Mouse (Mus musculus): Measurements from ENCODE around the gene Sfxn5. TPM values are rescaled to one million over a fixed set of nuclear protein-coding genes. Genes with fewer than 3 reads are reported as not detected.

Sfxn5 gene
- total and polyA plus RNA-seq, 3 experiments = 4.2 to 5.3 (median 4.9) TPM

DNA sequence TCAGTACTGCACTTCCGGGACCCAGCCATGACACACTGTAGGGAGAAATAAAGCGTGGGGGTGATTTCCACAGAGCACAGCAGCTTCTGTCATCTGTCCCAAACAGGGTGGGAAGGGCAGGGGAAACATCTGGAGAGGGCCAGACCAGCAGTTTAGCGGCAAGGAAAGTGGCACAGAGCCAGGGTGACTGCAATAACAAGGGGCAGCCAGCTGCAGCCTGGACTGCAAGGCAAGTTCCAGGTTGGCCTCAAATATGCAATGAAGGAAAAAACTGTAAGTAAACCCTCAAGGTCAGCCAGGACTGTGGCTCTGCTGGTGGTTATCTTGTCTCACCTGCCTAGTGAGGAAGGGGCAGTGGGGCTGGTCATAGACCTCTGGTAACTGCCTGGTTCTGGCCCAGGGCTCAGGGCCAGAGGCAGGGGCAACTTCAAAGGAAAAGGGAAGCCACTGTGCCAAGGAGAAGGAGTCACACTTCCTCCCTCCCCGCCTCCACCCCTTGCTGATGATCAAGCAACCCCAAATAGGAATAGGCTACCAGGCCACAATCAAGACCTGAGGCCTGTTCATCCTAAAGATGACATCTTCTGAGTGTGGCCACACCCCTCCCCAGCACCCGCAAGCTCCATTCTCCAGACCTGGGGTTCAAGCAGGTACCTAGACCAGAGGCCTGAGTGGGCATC lies 36.1 kb upstream of the Sfxn5 start:
- WGBS = 14% methylated on average over 5 of the region's 5 CpGs
- H3K27ac ChIP-seq = peak overlapping the region; percentile 96
- peaks cover 62% of the 10 kb centered on the region for H3K4me1 ChIP-seq (ENCODE audit: control insufficient read depth, insufficient read depth, low read length)
- H3K4me3 ChIP-seq = no peak overlapping the region
- H3K79me2 ChIP-seq (replicated peaks; ENCODE audit: control insufficient read depth, insufficient read depth, low read length) = peaks cover 4% of the 10 kb centered on the region; the same call in 1 of the 2 replicates
- no peak overlapping the region for H3K9ac ChIP-seq (ENCODE audit: low read depth, low read length)
- TF ChIP-seq EP300 (IDR thresholded peaks at IDR 0.05; ENCODE audit: insufficient read depth, low read depth, low read length) = peak; percentile 82
- TF ChIP-seq CTCF (IDR thresholded peaks at IDR 0.05) = no peak
- peak; percentile 42; the same call in 1 of the 2 replicates for TF ChIP-seq POLR2A (IDR thresholded peaks at IDR 0.05; ENCODE audit: insufficient read depth, low read depth, low read length)
- DNase-seq = peak; percentile 75 to 87
- peaks cover 33% of the 10 kb centered on the region for H3K36me3 ChIP-seq (ENCODE audit: control insufficient read depth, insufficient read depth, low read length)
- no peaks in the 10 kb centered on the region for H3K27me3 ChIP-seq (ENCODE audit: control insufficient read depth, insufficient read depth, low read length)
- intact Hi-C loops (cut with DNase I) = no loop called here

DNA sequence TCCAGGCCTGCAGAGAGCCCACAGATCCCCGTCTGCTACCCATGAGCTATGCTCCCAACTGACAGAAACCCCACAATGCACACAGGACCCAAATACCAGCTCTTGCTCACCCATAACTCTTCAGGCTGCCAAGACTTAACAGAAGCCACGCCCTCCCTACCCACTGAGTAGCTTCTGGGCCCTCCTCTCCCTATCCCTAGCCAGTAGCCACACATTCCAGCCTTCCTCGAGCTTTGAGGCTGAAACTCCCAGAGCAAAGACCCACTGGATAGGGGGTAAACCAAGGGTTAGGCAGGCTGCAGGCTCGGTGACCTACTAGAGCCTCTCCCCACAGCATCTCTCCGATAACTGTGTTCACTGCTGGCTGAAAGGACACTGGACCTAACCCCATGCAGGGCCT lies 35.5 kb upstream of the Sfxn5 start:
- H3K4me3 ChIP-seq = no peak overlapping the region
- 45% methylated on average over 5 of the region's 5 CpGs for WGBS
- H3K27me3 ChIP-seq (ENCODE audit: control insufficient read depth, insufficient read depth, low read length) = no peaks in the 10 kb centered on the region
- H3K4me1 ChIP-seq (ENCODE audit: control insufficient read depth, insufficient read depth, low read length) = peaks cover 65% of the 10 kb centered on the region
- peak in 1 of 2 experiments; percentile 32 for DNase-seq
- H3K79me2 ChIP-seq (replicated peaks; ENCODE audit: control insufficient read depth, insufficient read depth, low read length) = peaks cover 3% of the 10 kb centered on the region; the same call in 1 of the 2 replicates
- TF ChIP-seq CTCF (IDR thresholded peaks at IDR 0.05) (no peak), POLR2A (IDR thresholded peaks at IDR 0.05; ENCODE audit: insufficient read depth, low read depth, low read length) (no peak), EP300 (IDR thresholded peaks at IDR 0.05; ENCODE audit: insufficient read depth, low read depth, low read length) (no peak)
- peak overlapping the region; percentile 96 for H3K27ac ChIP-seq
- intact Hi-C loops (cut with DNase I) = no loop called here
- H3K36me3 ChIP-seq (ENCODE audit: control insufficient read depth, insufficient read depth, low read length) = peaks cover 36% of the 10 kb centered on the region
- no peak overlapping the region for H3K9ac ChIP-seq (ENCODE audit: low read depth, low read length)

- Histone ChIP-seq H3K27me3 (ENCODE audit: control insufficient read depth, insufficient read depth, low read length) (no peaks in the 10 kb centered on the region), H3K36me3 (ENCODE audit: control insufficient read depth, insufficient read depth, low read length) (peaks cover 36% of the 10 kb centered on the region), H3K27ac (peak overlapping the region; percentile 96), H3K79me2 (replicated peaks; ENCODE audit: control insufficient read depth, insufficient read depth, low read length) (peaks cover 2% of the 10 kb centered on the region; the same call in 1 of the 2 replicates), H3K9ac (ENCODE audit: low read depth, low read length) (no peak overlapping the region), H3K4me1 (ENCODE audit: control insufficient read depth, insufficient read depth, low read length) (peaks cover 65% of the 10 kb centered on the region), H3K4me3 (no peak overlapping the region)
- intact Hi-C loops (cut with DNase I) = no loop called here
- 62% methylated on average over 1 of the region's 1 CpGs for WGBS
- TF ChIP-seq EP300 (IDR thresholded peaks at IDR 0.05; ENCODE audit: insufficient read depth, low read depth, low read length) (no peak), CTCF (IDR thresholded peaks at IDR 0.05) (no peak), POLR2A (IDR thresholded peaks at IDR 0.05; ENCODE audit: insufficient read depth, low read depth, low read length) (no peak)
- peak in 1 of 2 experiments; percentile 17 for DNase-seq
These were observed 34.9 kb upstream of the Sfxn5 start for GRCm38 (mm10) chr6:85368166-85368565.

GRCm38 (mm10) chr6:85366387-85366786 lies 33.2 kb upstream of the Sfxn5 start:
- Histone ChIP-seq H3K4me1 (ENCODE audit: control insufficient read depth, insufficient read depth, low read length) (peaks cover 60% of the 10 kb centered on the region), H3K27me3 (ENCODE audit: control insufficient read depth, insufficient read depth, low read length) (no peaks in the 10 kb centered on the region), H3K9ac (ENCODE audit: low read depth, low read length) (peak overlapping the region; percentile 13; the same call in 1 of the 2 replicates), H3K36me3 (ENCODE audit: control insufficient read depth, insufficient read depth, low read length) (peaks cover 37% of the 10 kb centered on the region), H3K27ac (peak overlapping the region; percentile 68), H3K79me2 (replicated peaks; ENCODE audit: control insufficient read depth, insufficient read depth, low read length) (peaks cover 2% of the 10 kb centered on the region; the same call in 1 of the 2 replicates), H3K4me3 (no peak overlapping the region)
- DNase-seq = peak in 1 of 2 experiments; percentile 42
- intact Hi-C loops (cut with DNase I) = no loop called here
- TF ChIP-seq CTCF (IDR thresholded peaks at IDR 0.05) = no peak
- no peak for TF ChIP-seq POLR2A (IDR thresholded peaks at IDR 0.05; ENCODE audit: insufficient read depth, low read depth, low read length)
- TF ChIP-seq EP300 (IDR thresholded peaks at IDR 0.05; ENCODE audit: insufficient read depth, low read depth, low read length) = no peak
- 3% methylated on average over 1 of the region's 1 CpGs for WGBS

- Histone ChIP-seq H3K4me1 (ENCODE audit: control insufficient read depth, insufficient read depth, low read length) (peaks cover 50% of the 10 kb centered on the region), H3K4me3 (no peak overlapping the region), H3K9ac (ENCODE audit: low read depth, low read length) (no peak overlapping the region)
These were observed 31.2 kb upstream of the Sfxn5 start for GRCm38 (mm10) chr6:85364439-85364838.

DNA sequence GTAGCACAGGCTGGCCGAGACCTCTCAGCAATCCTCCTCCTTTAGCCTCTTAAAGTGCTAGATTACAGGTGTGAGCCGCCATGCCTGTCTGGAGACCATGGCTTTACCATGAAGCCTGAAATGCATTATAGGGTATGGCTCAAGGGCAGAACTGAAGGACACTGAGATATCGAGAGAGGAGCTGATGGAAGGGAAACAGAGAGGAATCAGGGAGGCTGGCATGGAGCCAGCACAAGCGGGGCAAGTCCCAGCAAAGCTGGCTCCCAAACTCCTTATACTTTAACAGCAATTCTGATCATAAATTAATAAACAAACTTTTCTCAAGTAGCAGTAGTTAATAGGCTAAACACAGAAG lies 30.7 kb upstream of the Sfxn5 start:
- Histone ChIP-seq H3K4me3 (no peak overlapping the region), H3K36me3 (ENCODE audit: control insufficient read depth, insufficient read depth, low read length) (peaks cover 29% of the 10 kb centered on the region), H3K9ac (ENCODE audit: low read depth, low read length) (no peak overlapping the region), H3K27me3 (ENCODE audit: control insufficient read depth, insufficient read depth, low read length) (no peaks in the 10 kb centered on the region), H3K79me2 (replicated peaks; ENCODE audit: control insufficient read depth, insufficient read depth, low read length) (peaks cover 2% of the 10 kb centered on the region), H3K27ac (peak overlapping the region; percentile 34; the same call in 1 of the 2 replicates), H3K4me1 (ENCODE audit: control insufficient read depth, insufficient read depth, low read length) (peaks cover 45% of the 10 kb centered on the region)
- TF ChIP-seq CTCF (IDR thresholded peaks at IDR 0.05) (no peak), POLR2A (IDR thresholded peaks at IDR 0.05; ENCODE audit: insufficient read depth, low read depth, low read length) (no peak), EP300 (IDR thresholded peaks at IDR 0.05; ENCODE audit: insufficient read depth, low read depth, low read length) (no peak)
- 42% methylated on average over 4 of the region's 4 CpGs for WGBS
- DNase-seq = peak in 1 of 2 experiments; percentile 21
- intact Hi-C loops (cut with DNase I) = no loop called here

More at GRCm38 (mm10) chr6:85364439-85364838, 31.2 kb upstream of the Sfxn5 start:
- DNase-seq = no peak
- intact Hi-C loops (cut with DNase I) = no loop called here
- peak overlapping the region; percentile 34 for H3K27ac ChIP-seq
- peaks cover 29% of the 10 kb centered on the region for H3K36me3 ChIP-seq (ENCODE audit: control insufficient read depth, insufficient read depth, low read length)
- H3K27me3 ChIP-seq (ENCODE audit: control insufficient read depth, insufficient read depth, low read length) = no peaks in the 10 kb centered on the region
- H3K79me2 ChIP-seq (replicated peaks; ENCODE audit: control insufficient read depth, insufficient read depth, low read length) = peaks cover 2% of the 10 kb centered on the region
- TF ChIP-seq EP300 (IDR thresholded peaks at IDR 0.05; ENCODE audit: insufficient read depth, low read depth, low read length) (no peak), CTCF (IDR thresholded peaks at IDR 0.05) (no peak), POLR2A (IDR thresholded peaks at IDR 0.05; ENCODE audit: insufficient read depth, low read depth, low read length) (no peak)
- 58% methylated on average over 5 of the region's 5 CpGs for WGBS

Measured in heart, adult 2 months (tissue).